Mouse (Mus musculus): ENCODE measurements around the gene Timm23.

Timm23 gene

GRCm38 (mm10) chr14:32152243-32152965, 49.3 kb downstream of the Timm23 start:
- no peak; the same call in 1 of the 2 replicates for TF ChIP-seq GATA4 (IDR thresholded peaks at IDR 0.05; ENCODE audit: insufficient replicate concordance, low read length)

- TF ChIP-seq GATA4 (IDR thresholded peaks at IDR 0.05; ENCODE audit: insufficient replicate concordance, low read length) = no peak
Measured at GRCm38 (mm10) chr14:32150872-32151271, 50.8 kb downstream of the Timm23 start.

- no peak for TF ChIP-seq GATA4 (IDR thresholded peaks at IDR 0.05; ENCODE audit: insufficient replicate concordance, low read length)
Measured at GRCm38 (mm10) chr14:32146578-32146977, 55.1 kb downstream of the Timm23 start.

GRCm38 (mm10) chr14:32145809-32146511, 55.7 kb downstream of the Timm23 start:
- TF ChIP-seq GATA4 (IDR thresholded peaks at IDR 0.05; ENCODE audit: insufficient replicate concordance, low read length) = no peak

GRCm38 (mm10) chr14:32145401-32145800, 56.3 kb downstream of the Timm23 start:
- no peak for TF ChIP-seq GATA4 (IDR thresholded peaks at IDR 0.05; ENCODE audit: insufficient replicate concordance, low read length)

GRCm38 (mm10) chr14:32144734-32145133, 57.0 kb downstream of the Timm23 start:
- no peak for TF ChIP-seq GATA4 (IDR thresholded peaks at IDR 0.05; ENCODE audit: insufficient replicate concordance, low read length)

- no peak for TF ChIP-seq GATA4 (IDR thresholded peaks at IDR 0.05; ENCODE audit: insufficient replicate concordance, low read length)
Measured at GRCm38 (mm10) chr14:32141723-32142122, 60.0 kb downstream of the Timm23 start, which contains the start of gene Msmb. TSS of gene Msmb (plus strand) at chr14:32142023.

GRCm38 (mm10) chr14:32140359-32140965, 61.2 kb downstream of the Timm23 start:
- no peak for TF ChIP-seq GATA4 (IDR thresholded peaks at IDR 0.05; ENCODE audit: insufficient replicate concordance, low read length)

GRCm38 (mm10) chr14:32134293-32134692, 67.4 kb downstream of the Timm23 start:
- no peak for TF ChIP-seq GATA4 (IDR thresholded peaks at IDR 0.05; ENCODE audit: insufficient replicate concordance, low read length)

GRCm38 (mm10) chr14:32131836-32132235, 69.9 kb downstream of the Timm23 start:
- no peak for TF ChIP-seq GATA4 (IDR thresholded peaks at IDR 0.05; ENCODE audit: insufficient replicate concordance, low read length)
